Mouse (Mus musculus): ENCODE data around the gene Csmd2.

DNA sequence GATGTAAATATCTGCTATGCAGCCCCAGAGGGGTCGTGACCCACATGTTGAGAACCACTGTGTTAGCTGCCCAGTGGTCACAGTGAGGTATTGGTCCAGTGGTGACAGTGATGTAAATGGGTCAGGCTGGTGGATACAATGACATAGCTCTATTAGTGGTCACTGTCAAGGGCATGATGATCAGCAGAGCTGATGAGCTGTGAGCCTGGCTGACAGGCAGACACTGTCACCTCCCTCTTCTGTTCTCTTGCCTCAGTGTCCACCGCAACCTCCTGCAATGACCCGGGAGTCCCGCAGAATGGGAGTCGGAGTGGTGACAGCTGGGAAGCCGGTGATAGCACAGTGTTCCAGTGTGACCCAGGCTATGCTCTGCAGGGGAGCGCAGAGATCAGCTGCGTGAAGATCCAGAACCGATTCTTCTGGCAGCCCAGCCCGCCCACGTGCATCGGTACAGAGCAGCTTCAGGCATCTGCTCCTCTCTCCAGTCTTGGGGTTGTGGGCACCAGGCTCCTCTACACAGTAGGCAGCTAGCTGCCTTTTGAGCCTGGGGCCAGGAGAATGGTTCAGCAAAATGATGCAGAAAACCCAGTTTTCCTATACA, 461.3 kb downstream of the Csmd2 start:
- TF ChIP-seq CTCF (IDR thresholded peaks at IDR 0.05; ENCODE audit: insufficient read depth, low read length) = no peak
- no peak for TF ChIP-seq POLR2A (IDR thresholded peaks at IDR 0.05; ENCODE audit: borderline replicate concordance, extremely low read depth, low read depth, low read length)

All from lung, adult 2 months (tissue).